Mouse (Mus musculus): ENCODE measurements around the gene Ankrd13b. TPM values are rescaled to one million over a fixed set of nuclear protein-coding genes. Genes with fewer than 3 reads are reported as not detected.

Gene Ankrd13b
- total and polyA plus RNA-seq, 3 experiments, result 9.2 to 19.4 (median 10.6) TPM

DNA sequence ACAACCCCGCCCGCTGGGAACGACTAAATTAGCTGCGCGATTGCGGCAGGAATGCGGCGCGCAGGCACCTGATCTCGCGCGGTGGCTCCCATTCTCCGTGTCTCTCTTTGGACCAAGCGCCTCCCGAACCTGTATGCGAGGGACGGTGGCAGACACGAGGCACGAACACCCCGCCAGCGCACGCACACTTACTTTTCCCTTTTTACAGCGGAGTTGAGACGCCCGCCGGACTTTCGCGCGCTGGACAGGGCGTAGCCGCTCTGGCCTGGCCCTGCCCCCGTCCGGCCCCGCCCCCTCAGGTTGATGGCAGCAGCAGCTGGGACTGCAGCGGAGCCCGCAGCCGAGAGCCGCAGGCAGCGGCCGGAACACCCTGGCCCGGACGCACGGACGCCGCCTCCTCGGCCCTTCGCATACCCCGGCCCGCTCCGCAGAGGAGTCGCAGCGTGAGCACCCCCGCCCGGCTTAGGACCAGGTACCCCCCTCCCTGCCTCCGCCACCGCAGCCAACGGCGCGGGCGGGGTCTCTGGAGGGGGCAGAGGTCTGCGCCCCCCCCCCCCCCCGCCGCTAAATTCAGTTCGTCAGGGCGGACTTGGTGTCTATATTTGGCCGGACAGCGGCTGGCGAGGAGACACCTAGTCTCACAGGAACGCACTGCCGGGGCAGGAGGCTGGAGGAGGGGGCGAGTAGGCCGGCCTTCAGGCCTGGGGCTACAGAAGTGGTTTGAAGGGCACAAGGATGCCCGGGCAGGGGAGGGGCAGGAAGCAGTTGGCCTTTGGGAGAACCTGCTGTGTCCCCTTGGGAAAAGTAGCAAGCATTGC lies 27.0 kb downstream of the Ankrd13b start, which contains the start of gene Coro6:
Gene Coro6 (plus strand): TSS at position 129 of the 818 bp plus-strand sequence.
- DNase-seq, result peak; percentile 90 to 92
- WGBS, result 1% methylated on average over 73 of the region's 73 CpGs
- Histone ChIP-seq H3K9ac (ENCODE audit: low read depth, low read length) (peak within 1 kb of the TSS; percentile 97), H3K79me2 (replicated peaks; ENCODE audit: control insufficient read depth, insufficient read depth, low read length) (no peaks in the 10 kb centered on the region), H3K36me3 (ENCODE audit: control insufficient read depth, insufficient read depth, low read length) (peaks cover 12% of the 10 kb centered on the region; the same call in 1 of the 2 replicates), H3K27ac (peak within 1 kb of the TSS; percentile 98), H3K27me3 (ENCODE audit: control insufficient read depth, insufficient read depth, low read length) (no peaks in the 10 kb centered on the region), H3K4me1 (ENCODE audit: control insufficient read depth, insufficient read depth, low read length) (peaks cover 16% of the 10 kb centered on the region), H3K4me3 (peak within 1 kb of the TSS; percentile 75)
- intact Hi-C loops (cut with DNase I), result loop anchor here (2.0 to 10.0 kb wide), 3 partner anchors 14 to 368 kb away; partner anchors contain the start of gene Ssh2
- TF ChIP-seq CTCF (IDR thresholded peaks at IDR 0.05), result peak; percentile 44
- TF ChIP-seq POLR2A (IDR thresholded peaks at IDR 0.05; ENCODE audit: insufficient read depth, low read depth, low read length), result peak; percentile 60
- TF ChIP-seq EP300 (IDR thresholded peaks at IDR 0.05; ENCODE audit: insufficient read depth, low read depth, low read length), result peak; percentile 17; the same call in 1 of the 2 replicates

DNA sequence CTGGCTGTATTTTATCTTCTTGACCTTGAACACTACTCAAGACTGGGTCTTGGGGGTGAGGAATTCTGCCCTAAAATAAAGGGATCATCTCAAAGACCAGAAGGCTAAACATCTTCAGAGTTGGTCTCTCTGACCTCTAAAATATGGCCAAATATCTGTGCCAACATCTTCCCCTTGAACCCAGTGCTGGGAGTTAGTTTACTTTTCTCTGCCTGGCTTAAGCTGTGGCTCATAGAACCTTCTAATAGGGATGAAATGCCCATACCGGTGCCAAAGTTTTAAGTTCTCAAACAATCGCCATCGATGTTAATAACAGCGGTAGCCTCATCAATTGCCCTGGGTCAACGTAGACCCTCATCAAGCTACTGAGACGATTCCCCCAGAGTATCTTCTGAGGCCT lies 27.6 kb downstream of the Ankrd13b start:
- intact Hi-C loops (cut with DNase I), result loop anchor here (2.0 to 10.0 kb wide), 3 partner anchors 13 to 367 kb away; partner anchors contain the start of gene Ssh2
- peaks cover 16% of the 10 kb centered on the region for H3K4me1 ChIP-seq (ENCODE audit: control insufficient read depth, insufficient read depth, low read length)
- TF ChIP-seq EP300 (IDR thresholded peaks at IDR 0.05; ENCODE audit: insufficient read depth, low read depth, low read length), result no peak
- TF ChIP-seq POLR2A (IDR thresholded peaks at IDR 0.05; ENCODE audit: insufficient read depth, low read depth, low read length), result no peak
- no peak for TF ChIP-seq CTCF (IDR thresholded peaks at IDR 0.05)
- H3K27ac ChIP-seq, result peak overlapping the region; percentile 98
- H3K9ac ChIP-seq (ENCODE audit: low read depth, low read length), result peak overlapping the region; percentile 97
- WGBS, result 5% methylated on average over 6 of the region's 6 CpGs
- no peaks in the 10 kb centered on the region for H3K27me3 ChIP-seq (ENCODE audit: control insufficient read depth, insufficient read depth, low read length)
- H3K36me3 ChIP-seq (ENCODE audit: control insufficient read depth, insufficient read depth, low read length), result peaks cover 18% of the 10 kb centered on the region
- H3K4me3 ChIP-seq, result peak overlapping the region; percentile 75
- no peak for DNase-seq
- no peaks in the 10 kb centered on the region for H3K79me2 ChIP-seq (replicated peaks; ENCODE audit: control insufficient read depth, insufficient read depth, low read length)

DNA sequence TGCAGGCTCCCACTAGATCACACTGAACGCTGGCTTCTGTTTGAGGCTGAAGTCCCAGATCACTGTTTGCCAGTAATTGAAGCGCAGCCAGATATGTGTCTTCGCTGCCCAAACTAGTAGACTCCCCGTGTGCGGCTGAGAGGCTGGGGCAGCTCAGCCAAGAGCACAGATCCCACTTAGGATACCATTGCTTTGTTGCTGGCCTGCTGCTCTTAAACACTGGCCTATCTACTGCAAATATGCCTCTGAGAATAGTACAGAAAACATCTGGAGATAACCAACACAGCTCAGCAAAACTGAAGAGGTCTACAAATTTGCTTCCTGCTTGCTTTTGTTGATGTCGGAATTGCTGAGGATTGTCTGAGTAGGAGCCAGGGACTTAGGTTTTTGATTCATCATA lies 32.6 kb downstream of the Ankrd13b start:
- DNase-seq, result peak; percentile 54 to 79
- Histone ChIP-seq H3K36me3 (ENCODE audit: control insufficient read depth, insufficient read depth, low read length) (peaks cover 25% of the 10 kb centered on the region), H3K4me3 (no peak overlapping the region), H3K79me2 (replicated peaks; ENCODE audit: control insufficient read depth, insufficient read depth, low read length) (no peaks in the 10 kb centered on the region), H3K4me1 (ENCODE audit: control insufficient read depth, insufficient read depth, low read length) (peaks cover 3% of the 10 kb centered on the region), H3K27ac (peak overlapping the region; percentile 66), H3K9ac (ENCODE audit: low read depth, low read length) (no peak overlapping the region), H3K27me3 (ENCODE audit: control insufficient read depth, insufficient read depth, low read length) (no peaks in the 10 kb centered on the region)
- 34% methylated on average over 6 of the region's 6 CpGs for WGBS
- TF ChIP-seq CTCF (IDR thresholded peaks at IDR 0.05), result no peak
- no peak for TF ChIP-seq POLR2A (IDR thresholded peaks at IDR 0.05; ENCODE audit: insufficient read depth, low read depth, low read length)
- TF ChIP-seq EP300 (IDR thresholded peaks at IDR 0.05; ENCODE audit: insufficient read depth, low read depth, low read length), result peak; percentile 73; the same call in 1 of the 2 replicates
- intact Hi-C loops (cut with DNase I), result no loop called here

DNA sequence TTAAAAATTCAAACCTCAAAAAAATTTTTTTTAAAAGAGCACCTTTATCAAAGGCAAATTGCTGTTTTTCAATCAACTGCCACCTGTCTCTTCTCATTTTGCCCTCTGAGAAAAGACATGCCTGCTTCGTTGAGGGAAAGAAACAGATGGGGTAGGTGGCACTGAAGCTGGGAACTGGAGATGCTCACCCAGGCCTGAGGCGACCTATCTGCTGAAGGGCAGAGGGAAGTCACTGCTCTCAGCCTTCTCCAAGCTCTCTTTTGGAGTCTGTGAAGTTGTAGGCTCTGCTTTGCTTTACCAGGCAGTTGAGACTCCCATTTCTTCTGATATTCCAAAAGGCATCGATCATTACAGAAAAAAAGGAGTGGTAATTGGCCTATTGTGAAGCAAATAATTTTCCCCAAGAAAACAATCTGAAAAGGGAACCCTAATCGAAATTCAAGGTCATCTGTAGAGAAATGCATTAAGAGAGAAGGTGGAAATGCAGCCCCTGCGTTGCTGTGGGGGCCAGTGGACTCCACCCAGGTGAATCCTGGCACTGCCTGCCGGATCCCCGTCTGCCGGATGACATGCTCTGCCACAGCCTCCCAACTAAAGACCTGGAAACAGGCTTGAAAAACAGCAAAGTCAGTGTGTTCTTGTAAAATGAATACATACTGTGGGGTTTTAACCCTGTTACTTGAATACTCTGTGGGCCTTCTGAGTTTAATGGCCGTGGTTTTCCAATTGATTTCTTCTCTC lies 33.5 kb downstream of the Ankrd13b start:
- intact Hi-C loops (cut with DNase I), result no loop called here
- Histone ChIP-seq H3K79me2 (replicated peaks; ENCODE audit: control insufficient read depth, insufficient read depth, low read length) (no peaks in the 10 kb centered on the region), H3K4me1 (ENCODE audit: control insufficient read depth, insufficient read depth, low read length) (peaks cover 3% of the 10 kb centered on the region), H3K4me3 (no peak overlapping the region), H3K36me3 (ENCODE audit: control insufficient read depth, insufficient read depth, low read length) (peaks cover 29% of the 10 kb centered on the region), H3K9ac (ENCODE audit: low read depth, low read length) (no peak overlapping the region), H3K27ac (peak overlapping the region; percentile 66), H3K27me3 (ENCODE audit: control insufficient read depth, insufficient read depth, low read length) (no peaks in the 10 kb centered on the region)
- TF ChIP-seq EP300 (IDR thresholded peaks at IDR 0.05; ENCODE audit: insufficient read depth, low read depth, low read length), result no peak
- TF ChIP-seq CTCF (IDR thresholded peaks at IDR 0.05), result no peak
- no peak for TF ChIP-seq POLR2A (IDR thresholded peaks at IDR 0.05; ENCODE audit: insufficient read depth, low read depth, low read length)
- WGBS, result 59% methylated on average over 9 of the region's 9 CpGs
- DNase-seq, result peak in 1 of 2 experiments; percentile 23

DNA sequence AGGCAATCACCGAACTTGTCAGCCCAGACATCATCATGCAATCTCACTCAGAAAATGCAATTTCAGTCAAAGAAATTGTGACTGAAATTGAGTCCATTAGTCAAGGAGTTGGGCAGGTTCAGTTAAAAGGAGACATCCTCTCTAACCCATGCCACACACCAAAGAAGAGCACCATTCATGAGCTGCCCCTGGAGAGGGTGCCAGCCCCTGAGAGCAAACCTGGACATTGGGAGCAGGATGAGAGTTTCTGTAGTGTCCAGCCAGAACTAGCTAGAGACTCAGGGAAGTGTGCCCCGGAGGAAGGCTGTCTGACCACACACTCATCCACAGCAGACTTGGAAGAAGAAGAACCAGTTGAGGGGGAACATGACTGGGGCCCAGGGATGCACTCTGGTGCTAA lies 36.1 kb downstream of the Ankrd13b start:
- WGBS, result 88% methylated on average over 2 of the region's 2 CpGs

More for the DNA sequence above, 36.1 kb downstream of the Ankrd13b start:
- Histone ChIP-seq H3K9ac (ENCODE audit: low read depth, low read length) (no peak overlapping the region), H3K27ac (no peak overlapping the region; the same call in 1 of the 2 replicates), H3K4me3 (no peak overlapping the region), H3K4me1 (ENCODE audit: control insufficient read depth, insufficient read depth, low read length) (peaks cover 3% of the 10 kb centered on the region), H3K36me3 (ENCODE audit: control insufficient read depth, insufficient read depth, low read length) (peaks cover 39% of the 10 kb centered on the region), H3K27me3 (ENCODE audit: control insufficient read depth, insufficient read depth, low read length) (no peaks in the 10 kb centered on the region), H3K79me2 (replicated peaks; ENCODE audit: control insufficient read depth, insufficient read depth, low read length) (peaks cover 2% of the 10 kb centered on the region; the same call in 1 of the 2 replicates)
- intact Hi-C loops (cut with DNase I), result no loop called here
- no peak for DNase-seq
- TF ChIP-seq EP300 (IDR thresholded peaks at IDR 0.05; ENCODE audit: insufficient read depth, low read depth, low read length) (no peak), POLR2A (IDR thresholded peaks at IDR 0.05; ENCODE audit: insufficient read depth, low read depth, low read length) (no peak), CTCF (IDR thresholded peaks at IDR 0.05) (no peak)
